Mouse (Mus musculus): ENCODE data around the gene Fam240b.

DNA sequence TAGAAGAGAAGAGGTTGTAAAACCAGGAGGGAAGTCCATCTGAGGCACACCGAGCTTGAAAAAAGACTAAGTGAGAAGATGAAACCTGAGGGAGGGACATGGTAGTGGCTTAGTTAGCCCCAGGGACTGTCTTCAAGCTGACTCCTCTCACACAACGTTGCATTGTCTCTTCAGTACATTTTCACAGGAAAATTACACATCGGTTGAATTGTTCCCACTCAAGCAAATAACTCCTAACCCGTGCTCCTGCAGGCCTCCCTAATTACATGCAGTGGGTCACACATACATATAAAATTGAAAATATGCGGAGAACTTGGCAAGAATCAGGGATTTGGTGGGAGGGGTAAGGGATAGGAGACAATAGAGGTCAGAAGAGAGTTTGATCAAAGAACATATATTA is 4.0 kb downstream of the Fam240b start:
- TF ChIP-seq CTCF (IDR thresholded peaks at IDR 0.05; ENCODE audit: low read depth) (no peak), EP300 (optimal IDR thresholded peaks at IDR 0.05) (no peak)

Data from stomach, postnatal 0 days (tissue).